Mouse (Mus musculus): Measurements from ENCODE around the gene Tent2. TPM values are rescaled to one million over a fixed set of nuclear protein-coding genes. Genes with fewer than 3 reads are reported as not detected.

Tent2 gene
- polyA plus RNA-seq, 1 experiment from 2014 or later, result 80.5 TPM

- Histone ChIP-seq H3K79me2 (ENCODE audit: inconsistent target) (no peaks in the 10 kb centered on the region), H3K4me3 (ENCODE audit: inconsistent target) (no peak overlapping the region), H3K36me3 (ENCODE audit: inconsistent target) (no peaks in the 10 kb centered on the region), H3K27ac (no peak overlapping the region)
- 93% methylated on average over 8 of the region's 8 CpGs for WGBS (ENCODE audit: missing documents)
These were observed 63.9 kb downstream of the Tent2 start for GRCm38 (mm10) chr13:93128111-93128860.

- Histone ChIP-seq H3K79me2 (ENCODE audit: inconsistent target) (no peaks in the 10 kb centered on the region), H3K27ac (no peak overlapping the region), H3K4me3 (ENCODE audit: inconsistent target) (no peak overlapping the region), H3K36me3 (ENCODE audit: inconsistent target) (no peaks in the 10 kb centered on the region)
- WGBS (ENCODE audit: missing documents), result 92% methylated on average over 9 of the region's 9 CpGs
These were observed 69.9 kb downstream of the Tent2 start for GRCm38 (mm10) chr13:93122321-93122720.

GRCm38 (mm10) chr13:93117241-93117640 is 74.9 kb downstream of the Tent2 start:
- no peaks in the 10 kb centered on the region for H3K79me2 ChIP-seq (ENCODE audit: inconsistent target)
- WGBS (ENCODE audit: missing documents), result 84% methylated on average over 7 of the region's 7 CpGs
- H3K27ac ChIP-seq, result no peak overlapping the region
- no peak overlapping the region for H3K4me3 ChIP-seq (ENCODE audit: inconsistent target)
- no peaks in the 10 kb centered on the region for H3K36me3 ChIP-seq (ENCODE audit: inconsistent target)

- Histone ChIP-seq H3K36me3 (ENCODE audit: inconsistent target) (no peaks in the 10 kb centered on the region), H3K4me3 (ENCODE audit: inconsistent target) (no peak overlapping the region), H3K79me2 (ENCODE audit: inconsistent target) (no peaks in the 10 kb centered on the region), H3K27ac (no peak overlapping the region)
- WGBS (ENCODE audit: missing documents), result 92% methylated on average over 4 of the region's 4 CpGs
These were observed 89.7 kb downstream of the Tent2 start for GRCm38 (mm10) chr13:93102340-93103090.

GRCm38 (mm10) chr13:93098596-93098995 is 93.6 kb downstream of the Tent2 start:
- no peaks in the 10 kb centered on the region for H3K36me3 ChIP-seq (ENCODE audit: inconsistent target)
- H3K4me3 ChIP-seq (ENCODE audit: inconsistent target), result no peak overlapping the region
- H3K79me2 ChIP-seq (ENCODE audit: inconsistent target), result no peaks in the 10 kb centered on the region
- 87% methylated on average over 3 of the region's 3 CpGs for WGBS (ENCODE audit: missing documents)
- H3K27ac ChIP-seq, result no peak overlapping the region

GRCm38 (mm10) chr13:93096643-93097042 is 95.5 kb downstream of the Tent2 start:
- no peaks in the 10 kb centered on the region for H3K36me3 ChIP-seq (ENCODE audit: inconsistent target)
- H3K79me2 ChIP-seq (ENCODE audit: inconsistent target), result no peaks in the 10 kb centered on the region
- 100% methylated on average over 2 of the region's 6 CpGs for WGBS (ENCODE audit: missing documents)
- H3K4me3 ChIP-seq (ENCODE audit: inconsistent target), result no peak overlapping the region
- no peak overlapping the region for H3K27ac ChIP-seq

Other genes with a start within 250 kb of the Tent2 start
- gene Cmya5, start 47.7 kb downstream of the Tent2 start, polyA plus RNA-seq (2018), result 0.01 TPM in 1 of 3 replicates, not detected in the others
- gene Homer1, start 107.2 kb upstream of the Tent2 start, polyA plus RNA-seq (2018), result 11.4 to 12.6 TPM (median 11.4 TPM) in 3 replicates

All from macrophage (primary cell).